Mouse (Mus musculus): ENCODE data around the gene Rpain.

Rpain gene

DNA sequence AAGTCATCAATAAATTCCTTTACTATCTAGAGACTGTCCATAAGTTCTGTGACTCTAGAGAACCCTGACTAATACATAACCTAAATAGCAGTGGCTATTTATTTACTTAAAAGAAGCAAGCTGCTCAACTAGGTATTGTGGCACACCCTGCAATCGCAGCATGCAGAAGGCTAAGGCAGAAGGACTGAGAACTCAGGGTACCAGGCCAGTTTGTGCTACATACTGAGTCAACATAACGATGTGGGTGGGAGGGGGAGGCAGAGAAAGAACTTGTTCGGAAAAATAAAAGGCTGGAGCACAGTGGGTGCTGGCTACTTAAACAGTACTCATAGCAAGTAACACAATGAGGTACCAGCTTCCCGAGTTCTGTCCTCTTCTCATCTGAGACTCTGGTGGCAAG is 31.2 kb downstream of the Rpain start:
- in situ Hi-C loops (cut with MboI, MseI), result no loop called here

DNA sequence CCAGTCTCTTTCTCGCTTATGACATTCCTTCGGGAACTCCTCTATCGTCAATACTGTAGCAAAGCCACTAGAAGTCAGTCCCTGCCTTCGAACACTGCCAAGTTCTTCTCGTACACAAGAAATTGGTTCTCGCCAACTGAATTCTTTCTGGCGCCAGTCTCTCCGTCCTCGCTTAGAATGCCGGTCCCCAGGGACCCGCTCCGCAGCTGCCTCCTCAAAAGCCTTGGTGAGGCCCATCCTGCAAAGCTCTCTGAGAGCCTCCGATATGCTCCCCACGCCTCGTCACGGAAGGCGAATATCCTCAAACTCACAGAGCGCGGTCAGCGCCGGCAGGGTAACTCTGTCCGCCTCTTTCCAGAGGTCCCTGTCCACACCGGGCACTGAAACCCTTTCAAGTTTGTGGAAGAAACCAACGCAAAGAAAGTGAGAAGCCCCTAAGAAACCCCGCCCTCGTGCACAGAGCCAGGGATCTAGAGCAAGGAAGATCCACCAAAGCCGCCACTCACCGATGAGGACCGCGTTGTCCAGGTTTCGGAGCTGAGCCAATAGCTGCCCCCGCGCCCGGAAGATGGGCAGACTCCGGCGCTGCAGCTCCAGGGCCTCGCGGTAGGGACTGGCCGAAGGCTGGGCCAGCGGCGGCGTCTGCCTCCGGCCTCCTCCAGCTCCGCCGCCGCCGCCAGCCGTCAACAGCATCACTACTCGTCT is 33.8 kb downstream of the Rpain start:
- in situ Hi-C loops (cut with MboI, MseI), result no loop called here

DNA sequence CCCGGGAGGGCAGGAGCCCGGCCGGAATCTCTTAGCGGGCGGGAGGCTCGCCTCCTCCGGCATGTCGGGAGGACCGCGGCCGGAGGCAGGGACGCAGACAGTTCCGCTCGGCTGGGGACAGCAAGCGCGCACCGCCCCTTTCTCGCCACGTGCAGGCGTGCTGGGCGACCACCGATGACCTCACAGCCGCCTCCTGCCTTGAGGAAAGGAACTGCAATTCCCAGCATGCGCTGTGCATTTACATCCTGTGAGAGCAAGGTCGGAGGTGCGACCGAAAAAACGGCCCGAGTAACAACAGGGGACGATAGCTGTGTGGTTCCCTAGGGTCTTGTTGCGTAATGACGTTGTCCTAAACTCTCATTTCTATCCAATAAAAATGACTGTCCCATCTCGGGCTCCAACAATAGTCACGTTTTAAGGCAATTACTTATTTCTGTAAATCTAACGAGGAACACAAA is 34.3 kb downstream of the Rpain start, which contains the start of gene Dhx33:
Gene Dhx33 (minus strand): TSS at position 122 of the 458 bp plus-strand sequence.
- in situ Hi-C loops (cut with MboI, MseI), result no loop called here

DNA sequence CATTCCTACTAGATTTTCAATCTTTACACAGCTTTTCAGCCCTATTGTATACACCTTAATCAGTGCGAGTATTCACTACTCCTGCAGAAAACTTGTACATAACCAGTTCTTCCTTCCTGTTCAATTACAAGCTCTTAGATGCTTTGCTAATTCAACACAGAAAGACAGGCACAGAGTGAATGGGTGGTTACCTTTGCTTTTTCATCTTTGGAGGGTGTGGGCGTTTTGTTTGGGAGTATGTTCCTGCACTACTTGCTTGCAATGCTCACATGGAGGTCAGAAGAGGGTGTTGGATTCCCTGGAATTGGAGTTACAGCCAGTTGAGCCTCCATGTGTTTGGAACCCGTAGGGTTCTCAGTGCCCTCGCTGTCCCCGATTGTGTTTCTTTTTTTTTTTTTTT is 35.0 kb downstream of the Rpain start:
- in situ Hi-C loops (cut with MboI, MseI), result no loop called here

DNA sequence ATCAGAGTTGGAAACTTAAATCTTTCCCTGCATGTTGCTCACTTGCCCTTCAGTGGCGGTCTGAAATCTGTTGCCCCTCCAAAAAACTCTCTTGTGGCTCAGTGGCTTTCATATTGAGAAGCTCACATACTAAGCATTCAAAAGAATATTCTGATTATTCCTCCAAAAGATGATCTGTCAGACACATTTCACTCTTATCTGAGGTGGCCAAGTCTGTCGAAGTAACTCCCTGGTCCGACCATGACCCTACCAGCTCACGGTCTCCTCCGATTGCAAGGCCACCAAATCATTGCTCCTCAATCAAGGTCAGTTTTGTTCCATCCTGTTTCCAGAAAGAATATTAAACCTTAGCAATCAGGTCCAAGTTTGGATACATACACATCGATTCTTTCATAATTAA is 37.0 kb downstream of the Rpain start:
- in situ Hi-C loops (cut with MboI, MseI), result no loop called here

DNA sequence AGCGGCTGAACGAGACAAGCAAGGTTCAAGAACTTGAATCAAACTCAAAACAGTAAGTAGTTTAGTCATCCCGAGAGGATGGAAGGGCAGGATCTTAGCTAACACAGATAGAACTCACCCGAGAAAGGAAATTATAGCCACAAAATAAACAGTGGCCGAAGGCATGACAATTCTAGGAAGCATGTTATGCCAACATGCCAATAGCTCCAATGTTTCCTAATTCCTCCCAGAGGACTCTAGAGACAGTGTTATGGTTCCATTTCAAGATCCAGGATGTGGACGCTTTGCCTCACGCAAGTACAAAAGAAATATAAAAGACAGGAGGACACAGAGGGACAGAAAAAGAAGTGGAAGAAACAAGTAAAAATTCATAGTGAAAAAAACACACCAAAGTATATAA is 37.8 kb downstream of the Rpain start:
- in situ Hi-C loops (cut with MboI, MseI), result no loop called here

DNA sequence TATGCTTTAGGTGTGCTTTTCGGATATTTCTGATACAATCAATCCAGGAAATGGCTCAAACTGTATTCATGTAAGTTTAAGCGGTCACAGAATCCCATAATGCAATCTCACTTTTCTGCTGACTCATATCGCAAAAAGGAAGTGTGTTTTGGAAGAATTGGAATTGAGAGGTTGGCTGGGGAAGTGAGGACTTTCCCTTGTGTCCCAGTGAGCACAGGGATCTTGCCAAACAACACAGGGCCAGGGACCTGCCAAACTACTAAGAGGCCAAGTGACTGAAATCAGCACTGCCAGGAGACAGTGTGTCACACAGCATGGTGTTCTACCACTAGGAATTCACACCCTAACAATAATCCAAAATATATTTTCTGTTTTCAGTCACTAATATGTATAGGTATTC is 38.3 kb downstream of the Rpain start:
- in situ Hi-C loops (cut with MboI, MseI), result no loop called here

DNA sequence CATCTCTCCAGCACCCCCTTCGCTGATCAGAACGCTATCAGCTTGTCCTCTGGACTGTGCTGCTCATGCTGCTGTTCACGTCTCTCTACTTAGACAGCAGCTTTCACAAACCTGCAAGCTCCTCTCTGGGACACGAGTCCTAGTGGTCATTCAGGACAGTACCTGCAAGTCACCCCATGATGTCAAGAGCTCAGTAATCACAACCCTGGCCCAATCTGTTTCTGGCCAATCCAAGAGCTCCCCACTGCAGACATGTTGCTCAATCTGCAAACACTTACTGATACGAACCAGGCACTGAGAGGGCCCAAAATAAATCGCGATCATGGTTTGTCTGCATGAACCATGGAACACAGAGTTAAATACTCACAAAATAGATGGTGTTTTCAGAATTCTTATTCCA is 42.7 kb downstream of the Rpain start:
- in situ Hi-C loops (cut with MboI, MseI), result no loop called here

DNA sequence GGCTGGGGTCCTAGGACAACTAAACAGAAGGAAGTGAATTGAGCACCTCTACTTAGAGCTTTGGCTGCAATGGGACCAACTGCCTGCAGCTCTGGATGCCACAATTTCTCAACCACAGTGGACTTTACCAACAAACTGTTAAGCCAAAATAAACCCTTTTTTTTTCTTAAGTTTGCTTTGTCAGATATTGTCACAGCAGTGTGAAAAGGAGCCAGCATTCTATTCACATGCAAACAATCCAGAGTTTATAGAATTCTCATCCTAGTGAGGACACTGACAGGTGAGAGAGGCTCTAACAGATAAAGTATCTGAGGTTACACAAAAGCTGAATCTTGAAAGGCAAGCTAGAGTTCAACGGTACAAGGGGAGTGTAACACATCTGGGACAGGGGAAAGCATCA is 47.0 kb downstream of the Rpain start:
- in situ Hi-C loops (cut with MboI, MseI), result no loop called here

DNA sequence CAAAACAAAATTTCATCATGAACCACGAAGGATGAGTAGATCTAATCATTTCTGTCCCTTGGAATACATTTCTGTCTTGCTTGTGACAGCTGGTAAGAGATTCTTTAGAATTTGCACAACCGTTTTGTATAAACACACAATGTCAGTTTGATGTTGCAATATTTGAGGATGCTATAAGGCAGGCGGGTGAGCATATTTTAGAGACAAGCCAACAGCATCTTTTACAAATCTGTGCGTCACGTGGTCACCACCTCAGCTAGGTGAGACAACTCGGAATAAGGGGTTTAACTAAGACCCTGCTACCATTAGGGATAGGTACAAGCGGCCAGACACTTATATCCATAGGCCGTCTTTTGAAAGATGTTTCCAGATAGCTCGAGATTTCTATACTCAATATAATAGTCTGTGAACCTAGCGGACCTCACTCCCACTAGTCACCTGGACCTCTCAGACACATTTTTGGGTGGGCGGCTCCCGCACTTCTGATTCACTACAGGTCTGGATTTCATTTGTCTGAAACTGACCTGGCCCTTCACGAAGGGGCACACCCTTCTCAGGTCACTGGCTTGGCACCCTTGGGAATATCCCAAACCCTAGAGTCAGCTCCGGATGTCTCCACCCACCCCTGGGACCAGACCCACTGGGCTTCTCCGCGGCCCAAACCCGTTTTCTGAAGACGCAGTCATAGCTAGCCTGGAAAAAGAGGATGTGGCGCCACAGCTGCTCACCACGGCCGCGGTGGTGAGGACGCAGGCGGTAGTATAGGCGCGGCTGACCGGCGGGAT is 48.6 kb downstream of the Rpain start:
- in situ Hi-C loops (cut with MboI, MseI), result no loop called here

DNA sequence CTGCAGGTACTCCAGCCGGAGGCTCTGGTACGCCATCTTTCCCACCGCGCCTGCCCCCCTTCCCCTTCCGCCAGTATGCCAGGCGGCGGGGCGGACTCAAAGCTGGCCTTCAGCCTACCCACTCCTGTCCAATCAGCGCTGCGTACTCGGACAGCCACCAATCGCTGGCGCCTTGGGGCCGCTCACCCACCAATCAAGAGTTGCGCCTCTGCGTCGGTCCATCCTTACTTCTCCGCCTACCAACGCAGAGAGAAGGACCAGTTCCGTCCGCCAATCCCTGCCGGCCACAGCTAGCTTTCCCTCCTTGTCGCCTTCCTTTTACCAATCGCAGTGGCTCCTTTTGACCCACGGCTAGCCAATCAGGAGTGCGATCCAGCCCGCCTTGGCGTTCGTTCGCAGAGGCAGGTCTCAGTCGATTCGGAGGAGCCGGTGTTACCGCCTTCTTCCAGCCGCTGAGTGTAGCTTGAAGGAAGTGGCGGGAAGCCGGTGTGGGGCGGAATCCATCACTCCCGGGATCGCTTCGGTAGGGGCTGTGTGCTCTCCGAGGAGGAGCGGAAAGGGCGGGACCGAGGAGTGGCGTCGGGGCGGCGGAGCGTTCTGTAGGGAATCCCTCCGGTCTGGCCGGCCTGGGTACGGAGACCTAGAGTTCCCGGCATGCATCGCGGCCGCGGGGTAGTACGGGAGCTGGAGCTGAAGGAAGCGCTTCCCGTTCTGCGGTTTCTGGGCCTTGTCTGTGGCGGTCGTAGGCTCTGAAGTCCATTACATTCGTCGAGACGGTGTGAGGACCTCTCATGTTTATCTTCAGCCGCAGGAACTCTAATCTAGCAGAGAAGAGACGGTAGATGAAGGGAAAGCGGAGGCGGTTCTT is 49.4 kb downstream of the Rpain start, which contains the start of the genes Mis12 and Derl2:
Gene Mis12 (plus strand): TSS at position 411 of the 868 bp plus-strand sequence.
Gene Derl2 (minus strand): TSS at position 641 of the 868 bp plus-strand sequence.
- in situ Hi-C loops (cut with MboI, MseI), result no loop called here
